Mouse (Mus musculus): ENCODE measurements around the gene Akap9. TPM values are rescaled to one million over a fixed set of nuclear protein-coding genes. Genes with fewer than 3 reads are reported as not detected.

The Akap9 gene
- polyA plus RNA-seq, 1 experiment, result 3.0 TPM

DNA sequence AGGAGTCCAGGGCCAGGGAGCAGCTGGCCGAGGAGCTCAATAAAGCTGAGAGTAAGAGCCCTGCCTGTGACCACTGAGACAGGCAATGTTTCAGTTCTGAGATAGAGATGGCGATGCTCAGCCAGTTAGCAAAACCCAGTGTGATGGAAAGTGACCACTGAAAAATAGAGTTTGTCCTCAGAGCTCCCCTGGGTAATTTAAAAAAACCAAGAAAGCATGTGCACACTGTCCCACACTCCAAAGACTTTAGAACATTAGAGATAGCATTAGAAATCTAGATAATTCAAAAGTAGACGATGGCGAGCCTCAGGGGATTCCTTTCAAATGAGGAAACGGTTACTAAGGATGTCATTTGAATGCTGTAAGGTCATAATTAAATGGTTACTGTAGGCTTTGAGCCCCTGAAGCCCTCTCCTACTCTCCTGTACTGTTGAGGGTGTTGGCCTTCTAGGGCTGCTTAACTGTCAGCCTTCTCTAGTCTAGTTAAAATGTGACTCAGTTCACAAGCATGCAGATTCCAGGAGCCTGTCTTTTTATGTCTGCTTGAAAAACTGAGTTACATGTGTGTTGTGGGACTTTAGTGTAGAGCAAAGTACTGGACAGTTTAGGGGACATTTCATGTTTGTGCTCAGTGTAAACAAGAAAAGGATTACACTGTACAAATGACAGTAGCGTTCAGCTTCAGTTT, 100.8 kb downstream of the Akap9 start:
- H3K79me2 ChIP-seq (ENCODE audit: control insufficient read depth, insufficient read depth), result no peaks in the 10 kb centered on the region
- H3K4me3 ChIP-seq, result no peak overlapping the region
- no peak overlapping the region for H3K4me2 ChIP-seq (ENCODE audit: low read depth)
- no peak for TF ChIP-seq POLR2A (IDR thresholded peaks at IDR 0.05; ENCODE audit: insufficient read length, low read depth)
- TF ChIP-seq TCF3 (IDR thresholded peaks at IDR 0.05; ENCODE audit: insufficient read length, low read depth), result no peak
- TF ChIP-seq POLR2AphosphoS2 (IDR thresholded peaks at IDR 0.05; ENCODE audit: insufficient read length, low read depth), result no peak
- no peak for TF ChIP-seq E2F4 (IDR thresholded peaks at IDR 0.05; ENCODE audit: insufficient read depth)
- TF ChIP-seq MYOD1 (IDR thresholded peaks at IDR 0.05; ENCODE audit: control insufficient read depth in 1 of 3, insufficient read length in 2 of 3, low read depth in 2 of 3), result no peak
- no peak for TF ChIP-seq TCF12 (IDR thresholded peaks at IDR 0.05; ENCODE audit: insufficient read depth, poor library complexity, severe bottlenecking)
- TF ChIP-seq USF1 (IDR thresholded peaks at IDR 0.05; ENCODE audit: low read depth), result no peak
- no peak for TF ChIP-seq REST (IDR thresholded peaks at IDR 0.05; ENCODE audit: insufficient read depth, insufficient read length)
- TF ChIP-seq SRF (IDR thresholded peaks at IDR 0.05; ENCODE audit: control insufficient read depth, insufficient read length, low read depth), result no peak
- no peak for TF ChIP-seq MYOG (IDR thresholded peaks at IDR 0.05; ENCODE audit: control insufficient read depth in 1 of 3, insufficient read depth in 1 of 3, insufficient read length in 2 of 3, low read depth in 2 of 3)
- TF ChIP-seq CEBPB (IDR thresholded peaks at IDR 0.05; ENCODE audit: insufficient read depth, poor library complexity, severe bottlenecking), result no peak
- no peak for TF ChIP-seq MAX (IDR thresholded peaks at IDR 0.05; ENCODE audit: low read depth)
- no peak overlapping the region for H3ac ChIP-seq (ENCODE audit: control insufficient read depth, insufficient read length)
- no peaks in the 10 kb centered on the region for H3K36me3 ChIP-seq (ENCODE audit: control insufficient read depth, insufficient read depth)
- H3K27me3 ChIP-seq (ENCODE audit: control insufficient read depth, insufficient read depth, insufficient read length), result no peaks in the 10 kb centered on the region

DNA sequence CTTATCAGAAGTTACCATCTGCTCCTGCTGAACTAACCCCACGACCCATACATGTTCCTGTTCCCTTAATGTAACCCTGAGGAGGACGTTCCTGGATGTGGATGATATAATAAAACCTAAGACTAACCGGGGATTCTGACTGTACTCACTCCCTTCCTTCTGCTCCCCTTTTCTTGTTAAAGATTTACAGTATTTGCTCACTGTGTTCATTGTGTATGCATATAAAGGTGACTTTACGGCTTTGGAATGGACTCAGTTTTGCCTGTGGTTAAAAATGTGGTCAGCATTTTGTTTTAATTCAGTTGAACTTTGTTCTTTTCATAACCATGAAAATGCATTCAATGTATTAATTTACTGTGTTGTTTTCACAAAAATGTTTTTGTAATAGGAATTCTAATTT, 104.0 kb downstream of the Akap9 start:
- Histone ChIP-seq H3K36me3 (ENCODE audit: control insufficient read depth, insufficient read depth) (peaks cover 4% of the 10 kb centered on the region), H3ac (ENCODE audit: control insufficient read depth, insufficient read length) (no peak overlapping the region), H3K79me2 (ENCODE audit: control insufficient read depth, insufficient read depth) (no peaks in the 10 kb centered on the region), H3K27me3 (ENCODE audit: control insufficient read depth, insufficient read depth, insufficient read length) (no peaks in the 10 kb centered on the region), H3K4me3 (no peak overlapping the region), H3K4me2 (ENCODE audit: low read depth) (no peak overlapping the region)
- TF ChIP-seq TCF3 (IDR thresholded peaks at IDR 0.05; ENCODE audit: insufficient read length, low read depth), result no peak
- no peak for TF ChIP-seq MAX (IDR thresholded peaks at IDR 0.05; ENCODE audit: low read depth)
- TF ChIP-seq POLR2AphosphoS2 (IDR thresholded peaks at IDR 0.05; ENCODE audit: insufficient read length, low read depth), result no peak
- TF ChIP-seq POLR2A (IDR thresholded peaks at IDR 0.05; ENCODE audit: insufficient read length, low read depth), result no peak
- no peak for TF ChIP-seq MYOD1 (IDR thresholded peaks at IDR 0.05; ENCODE audit: control insufficient read depth in 1 of 3, insufficient read length in 2 of 3, low read depth in 2 of 3)

DNA sequence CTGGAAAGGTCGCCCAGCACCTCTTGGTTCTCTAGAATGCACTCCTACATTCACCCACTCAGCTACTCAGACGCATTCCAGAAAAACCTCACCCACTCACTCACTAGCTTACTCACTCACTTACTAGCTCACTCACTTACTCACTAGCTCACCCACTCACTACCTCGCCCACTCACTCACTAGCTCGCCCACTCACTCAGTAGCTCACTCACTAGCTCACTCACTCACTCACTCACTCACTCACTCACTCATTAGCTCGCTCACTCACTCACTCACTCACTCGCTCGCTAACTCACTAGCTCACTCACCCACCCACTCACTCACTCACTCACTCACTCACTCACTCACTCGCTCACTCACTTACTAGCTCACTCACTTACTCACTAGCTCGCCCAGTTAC, 108.8 kb downstream of the Akap9 start:
- H3K4me3 ChIP-seq, result no peak overlapping the region
- no peak overlapping the region for H3K4me2 ChIP-seq (ENCODE audit: low read depth)
- no peaks in the 10 kb centered on the region for H3K27me3 ChIP-seq (ENCODE audit: control insufficient read depth, insufficient read depth, insufficient read length)
- TF ChIP-seq TCF12 (IDR thresholded peaks at IDR 0.05; ENCODE audit: insufficient read depth, poor library complexity, severe bottlenecking), result no peak
- TF ChIP-seq MYOD1 (IDR thresholded peaks at IDR 0.05; ENCODE audit: control insufficient read depth in 1 of 3, insufficient read length in 2 of 3, low read depth in 2 of 3), result no peak
- no peak for TF ChIP-seq POLR2A (IDR thresholded peaks at IDR 0.05; ENCODE audit: insufficient read length, low read depth)
- no peak overlapping the region for H3ac ChIP-seq (ENCODE audit: control insufficient read depth, insufficient read length)
- no peaks in the 10 kb centered on the region for H3K79me2 ChIP-seq (ENCODE audit: control insufficient read depth, insufficient read depth)
- H3K36me3 ChIP-seq (ENCODE audit: control insufficient read depth, insufficient read depth), result peaks cover 8% of the 10 kb centered on the region

DNA sequence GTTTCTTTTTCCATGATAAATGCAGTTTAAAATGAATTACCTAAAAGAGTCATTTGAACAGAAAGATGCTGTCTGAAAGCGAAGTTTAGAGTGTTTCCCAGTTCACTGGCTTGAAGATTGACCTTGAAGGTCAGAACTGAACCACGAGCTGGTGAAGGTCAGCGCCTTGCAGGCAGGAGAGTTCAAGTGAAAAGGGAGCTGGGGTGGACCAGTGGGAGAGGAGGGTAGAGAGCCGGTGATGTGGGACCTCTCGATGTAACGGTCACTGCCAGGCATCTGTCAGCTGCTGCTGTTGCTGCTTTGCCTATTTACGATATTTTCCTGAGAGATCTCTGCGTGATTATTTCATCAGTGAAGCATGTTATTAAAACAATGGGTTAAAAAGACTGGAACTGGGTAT, 111.5 kb downstream of the Akap9 start:
- Histone ChIP-seq H3K79me2 (ENCODE audit: control insufficient read depth, insufficient read depth) (no peaks in the 10 kb centered on the region), H3K27me3 (ENCODE audit: control insufficient read depth, insufficient read depth, insufficient read length) (no peaks in the 10 kb centered on the region), H3K4me2 (ENCODE audit: low read depth) (no peak overlapping the region), H3K4me3 (no peak overlapping the region), H3ac (ENCODE audit: control insufficient read depth, insufficient read length) (no peak overlapping the region), H3K36me3 (ENCODE audit: control insufficient read depth, insufficient read depth) (peaks cover 11% of the 10 kb centered on the region)
- TF ChIP-seq CEBPB (IDR thresholded peaks at IDR 0.05; ENCODE audit: insufficient read depth, poor library complexity, severe bottlenecking), result no peak
- TF ChIP-seq POLR2AphosphoS2 (IDR thresholded peaks at IDR 0.05; ENCODE audit: insufficient read length, low read depth), result no peak
- TF ChIP-seq SRF (IDR thresholded peaks at IDR 0.05; ENCODE audit: control insufficient read depth, insufficient read length, low read depth), result no peak
- TF ChIP-seq MAX (IDR thresholded peaks at IDR 0.05; ENCODE audit: low read depth), result no peak
- TF ChIP-seq MYOD1 (IDR thresholded peaks at IDR 0.05; ENCODE audit: control insufficient read depth in 1 of 3, insufficient read length in 2 of 3, low read depth in 2 of 3), result no peak
- TF ChIP-seq TCF3 (IDR thresholded peaks at IDR 0.05; ENCODE audit: insufficient read length, low read depth), result no peak
- TF ChIP-seq E2F4 (IDR thresholded peaks at IDR 0.05; ENCODE audit: insufficient read depth), result no peak
- TF ChIP-seq MYOG (IDR thresholded peaks at IDR 0.05; ENCODE audit: control insufficient read depth in 1 of 3, insufficient read depth in 1 of 3, insufficient read length in 2 of 3, low read depth in 2 of 3), result no peak
- TF ChIP-seq REST (IDR thresholded peaks at IDR 0.05; ENCODE audit: insufficient read depth, insufficient read length), result no peak
- TF ChIP-seq POLR2A (IDR thresholded peaks at IDR 0.05; ENCODE audit: insufficient read length, low read depth), result no peak
- no peak for TF ChIP-seq USF1 (IDR thresholded peaks at IDR 0.05; ENCODE audit: low read depth)
- no peak for TF ChIP-seq TCF12 (IDR thresholded peaks at IDR 0.05; ENCODE audit: insufficient read depth, poor library complexity, severe bottlenecking)

DNA sequence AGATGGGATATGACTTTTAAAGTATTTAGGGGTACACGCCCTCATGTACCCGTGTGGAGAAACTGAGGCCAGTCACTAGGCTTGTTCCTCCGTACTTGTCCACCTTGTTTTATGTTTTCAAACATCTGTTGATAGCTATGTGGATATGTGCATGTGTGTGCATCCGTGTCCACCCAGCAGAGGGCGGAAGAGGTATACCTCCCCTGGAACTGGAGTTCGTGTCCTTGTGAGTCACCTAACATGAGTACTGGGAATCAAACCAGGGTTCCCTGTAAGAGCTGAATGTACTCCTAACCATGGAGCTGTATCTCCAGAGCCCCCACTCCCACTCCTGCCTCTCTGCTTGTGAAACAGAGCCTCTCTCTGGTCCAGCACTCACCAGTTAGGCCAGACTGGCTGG, 112.5 kb downstream of the Akap9 start:
- no peak overlapping the region for H3K4me2 ChIP-seq (ENCODE audit: low read depth)
- no peak for TF ChIP-seq MYOD1 (IDR thresholded peaks at IDR 0.05; ENCODE audit: control insufficient read depth in 1 of 3, insufficient read length in 2 of 3, low read depth in 2 of 3)
- no peak for TF ChIP-seq REST (IDR thresholded peaks at IDR 0.05; ENCODE audit: insufficient read depth, insufficient read length)
- TF ChIP-seq E2F4 (IDR thresholded peaks at IDR 0.05; ENCODE audit: insufficient read depth), result no peak
- no peak for TF ChIP-seq CEBPB (IDR thresholded peaks at IDR 0.05; ENCODE audit: insufficient read depth, poor library complexity, severe bottlenecking)
- TF ChIP-seq POLR2AphosphoS2 (IDR thresholded peaks at IDR 0.05; ENCODE audit: insufficient read length, low read depth), result no peak
- no peak for TF ChIP-seq TCF3 (IDR thresholded peaks at IDR 0.05; ENCODE audit: insufficient read length, low read depth)
- no peak for TF ChIP-seq USF1 (IDR thresholded peaks at IDR 0.05; ENCODE audit: low read depth)
- no peak for TF ChIP-seq SRF (IDR thresholded peaks at IDR 0.05; ENCODE audit: control insufficient read depth, insufficient read length, low read depth)
- TF ChIP-seq TCF12 (IDR thresholded peaks at IDR 0.05; ENCODE audit: insufficient read depth, poor library complexity, severe bottlenecking), result no peak
- TF ChIP-seq MYOG (IDR thresholded peaks at IDR 0.05; ENCODE audit: control insufficient read depth in 1 of 3, insufficient read depth in 1 of 3, insufficient read length in 2 of 3, low read depth in 2 of 3), result no peak
- TF ChIP-seq POLR2A (IDR thresholded peaks at IDR 0.05; ENCODE audit: insufficient read length, low read depth), result no peak
- no peak for TF ChIP-seq MAX (IDR thresholded peaks at IDR 0.05; ENCODE audit: low read depth)
- H3K36me3 ChIP-seq (ENCODE audit: control insufficient read depth, insufficient read depth), result peaks cover 9% of the 10 kb centered on the region
- no peak overlapping the region for H3ac ChIP-seq (ENCODE audit: control insufficient read depth, insufficient read length)
- no peak overlapping the region for H3K4me3 ChIP-seq
- no peaks in the 10 kb centered on the region for H3K27me3 ChIP-seq (ENCODE audit: control insufficient read depth, insufficient read depth, insufficient read length)
- no peaks in the 10 kb centered on the region for H3K79me2 ChIP-seq (ENCODE audit: control insufficient read depth, insufficient read depth)
